Mouse (Mus musculus): ENCODE results near the gene Syvn1. TPM values are rescaled to one million over a fixed set of nuclear protein-coding genes. Genes with fewer than 3 reads are reported as not detected.

Gene Syvn1
- polyA plus RNA-seq (2012; rRNA removed), result 45.0 and 47.3 TPM in 2 replicates

DNA sequence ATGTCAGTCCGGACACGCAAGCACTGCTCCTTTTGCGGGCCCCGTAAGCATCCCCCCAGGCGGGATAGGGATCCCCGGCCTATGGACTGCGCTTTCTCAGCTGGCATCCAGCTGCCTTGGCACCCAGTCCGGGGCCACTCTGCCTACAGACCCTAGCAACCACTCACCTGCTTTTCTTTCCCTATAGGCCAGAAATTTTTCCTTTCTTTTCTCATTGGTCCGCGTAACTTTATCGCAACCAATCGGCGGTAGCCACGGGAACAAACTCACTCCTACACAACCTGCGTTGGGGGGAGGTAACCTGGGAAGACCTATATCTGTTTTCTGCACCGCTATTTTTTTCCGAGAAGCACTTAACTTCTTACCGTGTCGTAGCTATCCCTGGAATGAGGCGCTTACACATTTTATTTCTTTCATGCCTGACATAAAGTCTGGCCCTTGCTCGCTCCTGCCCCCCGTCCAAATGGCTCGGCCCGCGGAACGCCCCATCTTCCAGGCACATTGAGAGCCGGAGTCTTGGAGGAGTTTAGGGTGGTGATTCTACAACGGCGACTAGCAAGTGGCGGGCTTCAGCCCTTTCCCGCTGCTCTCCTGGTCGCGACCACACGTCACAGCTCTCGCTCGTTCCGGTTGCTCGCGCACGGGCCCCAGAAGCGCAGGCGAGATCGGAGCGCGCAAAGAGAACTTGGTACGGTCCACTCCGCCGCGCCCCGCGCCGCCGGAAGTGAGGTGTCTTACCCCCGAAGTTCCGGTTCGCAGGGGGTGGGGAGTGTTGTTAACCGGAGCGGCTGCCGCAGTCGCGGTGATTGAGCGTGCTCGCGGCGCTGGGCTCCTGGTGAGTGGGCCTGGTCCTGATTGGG, at the start of gene Syvn1:
Syvn1 (plus strand) TSS at position 283 of the 860 bp plus-strand sequence.

GRCm38 (mm10) chr19:6015511-6016315, 30.7 kb upstream of the Syvn1 start, which contains the start of gene Capn1:
Gene Capn1, minus strand, starts transcription at chr19:6015897.

GRCm38 (mm10) chr19:6057313-6058096, 11.1 kb downstream of the Syvn1 start, which contains the start of the genes Mrpl49 and Fau:
Gene Mrpl49, minus strand, starts transcription at chr19:6057785.
Gene Fau, plus strand, starts transcription at chr19:6057844.

DNA sequence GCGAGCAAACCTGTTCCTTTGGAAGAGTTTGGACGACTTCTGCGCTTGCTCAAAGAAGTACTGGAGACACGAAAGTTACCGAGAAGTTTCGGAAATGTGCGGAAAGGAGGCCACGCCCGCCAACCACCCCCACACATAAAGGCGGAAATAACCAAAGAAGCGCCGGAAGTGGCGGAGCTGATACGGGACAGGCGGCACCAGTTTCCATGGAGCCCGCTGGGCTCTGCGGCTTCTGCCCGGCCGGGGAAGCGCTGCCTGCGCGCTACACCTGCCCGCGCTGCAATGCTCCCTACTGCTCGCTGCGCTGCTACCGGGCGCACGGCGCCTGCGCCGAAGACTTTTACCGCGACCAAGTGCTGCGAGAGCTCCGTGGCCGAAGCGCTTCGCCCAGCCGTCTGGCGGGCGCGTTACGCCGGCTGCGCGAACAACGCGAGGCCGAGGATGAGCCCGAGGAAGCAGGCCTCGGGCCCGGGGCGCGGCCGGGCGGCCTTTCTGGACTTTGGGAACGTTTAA, 14.7 kb downstream of the Syvn1 start, which contains the start of gene Znhit2:
Znhit2 (plus strand) TSS at position 172 of the 513 bp plus-strand sequence.

GRCm38 (mm10) chr19:6067724-6068415, 21.5 kb downstream of the Syvn1 start, which contains the start of gene Tm7sf2:
Gene Tm7sf2, minus strand, starts transcription at chr19:6068373.

GRCm38 (mm10) chr19:6076564-6077393, 30.4 kb downstream of the Syvn1 start, which contains the start of gene Vps51:
Gene Vps51, minus strand, starts transcription at chr19:6077231.

DNA sequence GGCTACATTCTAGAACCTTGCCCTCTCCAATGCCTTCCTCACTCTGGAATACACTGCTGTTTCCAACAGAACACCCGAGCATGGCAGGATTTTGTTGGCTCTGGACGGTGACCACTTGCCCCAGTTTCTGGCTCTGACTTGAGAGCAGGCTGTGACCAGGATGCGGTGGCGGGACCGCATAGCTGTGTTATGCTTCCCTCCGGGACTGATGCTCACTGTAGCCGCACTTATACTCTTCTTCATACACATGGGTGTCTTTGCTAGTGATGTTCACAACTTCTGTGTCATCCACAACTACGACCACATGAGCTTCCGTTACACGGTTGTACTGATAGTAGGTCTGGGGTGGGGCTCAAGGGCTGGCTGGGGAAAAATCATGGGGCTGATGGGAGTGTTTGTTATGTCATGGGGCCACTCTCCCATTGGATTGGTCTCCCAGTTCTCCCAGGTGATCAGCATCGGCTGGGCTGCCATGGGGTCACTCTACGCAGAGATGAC, 33.7 kb downstream of the Syvn1 start, which contains the start of gene Tmem262:
Tmem262 (plus strand) TSS at position 51 of the 498 bp plus-strand sequence.

DNA sequence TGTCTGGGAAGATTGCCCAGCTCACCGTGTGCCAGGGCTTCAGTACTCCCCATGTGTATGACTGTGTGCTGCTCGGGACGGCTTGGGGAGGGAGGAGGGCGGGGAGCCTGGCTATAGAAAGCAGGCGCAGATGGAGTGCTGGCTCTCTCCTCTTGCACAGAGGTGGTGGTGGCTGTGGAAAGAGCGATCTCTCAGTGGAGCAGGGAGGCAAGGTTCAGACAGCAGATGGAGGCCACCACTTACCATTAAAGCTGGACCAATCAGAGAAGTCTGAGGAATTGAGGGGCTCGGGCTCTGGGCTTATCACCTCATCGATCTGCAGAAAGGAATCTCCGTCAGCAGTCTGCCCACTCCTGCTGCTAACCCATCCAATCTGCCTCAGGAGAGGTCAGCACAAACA, 35.8 kb downstream of the Syvn1 start, which contains the start of gene Gm28374:
Gm28374 (minus strand) TSS at position 101 of the 400 bp plus-strand sequence.

GRCm38 (mm10) chr19:6084478-6085248, 38.3 kb downstream of the Syvn1 start, which contains the start of the genes Zfpl1 and Cdca5:
Gene Zfpl1, minus strand, starts transcription at chr19:6084956.
Gene Cdca5, plus strand, starts transcription at chr19:6084983.

DNA sequence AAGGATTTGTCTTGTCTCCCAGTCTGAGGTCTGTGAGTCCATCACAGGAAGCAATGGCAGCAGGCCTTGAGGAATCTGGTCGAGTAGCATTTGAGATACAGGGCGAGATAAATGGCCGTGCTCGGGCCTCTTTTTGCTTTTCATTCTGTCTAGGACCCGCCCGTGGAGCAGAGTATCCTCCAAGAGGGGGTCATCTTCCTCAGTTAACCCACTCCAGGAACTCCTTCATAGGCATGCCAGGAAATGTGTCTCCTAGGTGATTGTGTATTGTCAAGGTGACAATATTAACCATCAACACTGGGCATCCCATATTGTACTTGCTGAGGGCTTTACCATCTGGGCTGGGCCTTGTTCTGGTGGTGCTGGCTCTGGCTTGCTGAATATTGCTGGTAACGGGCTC, 47.7 kb downstream of the Syvn1 start, which contains the start of gene AC131692.1:
AC131692.1 (plus strand) TSS at position 301 of the 400 bp plus-strand sequence.

Other genes starting within 250 kb of the Syvn1 start
- 9.3 and 10.0 TPM in 2 replicates for gene Frmd8, start 171.3 kb upstream of the Syvn1 start, polyA plus RNA-seq (2012; rRNA removed)
- 9.7 and 9.8 TPM in 2 replicates for gene Slc25a45, start 168.8 kb upstream of the Syvn1 start, polyA plus RNA-seq (2012; rRNA removed)
- 0.19 and 0.25 TPM in 2 replicates for gene Tigd3, start 152.4 kb upstream of the Syvn1 start, polyA plus RNA-seq (2012; rRNA removed)
- gene Dpf2, start 133.6 kb upstream of the Syvn1 start, polyA plus RNA-seq (2012; rRNA removed), result 29.4 and 29.7 TPM in 2 replicates
- 7.8 and 8.0 TPM in 2 replicates for gene Cdc42ep2, start 121.8 kb upstream of the Syvn1 start, polyA plus RNA-seq (2012; rRNA removed)
- 14.8 and 18.1 TPM in 2 replicates for gene Pola2, start 82.4 kb upstream of the Syvn1 start, polyA plus RNA-seq (2012; rRNA removed)
- not detected in 2 replicates for gene Slc22a20, start 60.4 kb upstream of the Syvn1 start, polyA plus RNA-seq (2012; rRNA removed)
- gene Capn1, start 30.7 kb upstream of the Syvn1 start, polyA plus RNA-seq (2012; rRNA removed), result 37.4 and 43.7 TPM in 2 replicates
- 5.1 and 5.2 TPM in 2 replicates for gene Mrpl49, start 11.2 kb downstream of the Syvn1 start, polyA plus RNA-seq (2012; rRNA removed)
- 722 and 1,119 TPM in 2 replicates for gene Fau, start 11.3 kb downstream of the Syvn1 start, polyA plus RNA-seq (2012; rRNA removed)
- 37.3 and 60.7 TPM in 2 replicates for gene Znhit2, start 14.6 kb downstream of the Syvn1 start, polyA plus RNA-seq (2012; rRNA removed)
- gene Tm7sf2, start 21.8 kb downstream of the Syvn1 start, polyA plus RNA-seq (2012; rRNA removed), result 43.1 and 48.4 TPM in 2 replicates
- 34.6 and 34.9 TPM in 2 replicates for gene Vps51, start 30.7 kb downstream of the Syvn1 start, polyA plus RNA-seq (2012; rRNA removed)
- gene Tmem262, start 33.5 kb downstream of the Syvn1 start, polyA plus RNA-seq (2012; rRNA removed), result not detected in 2 replicates
- gene Gm28374, start 35.7 kb downstream of the Syvn1 start, polyA plus RNA-seq (2012; rRNA removed), result 0.10 and 0.34 TPM in 2 replicates
- 64.7 and 68.1 TPM in 2 replicates for gene Zfpl1, start 38.4 kb downstream of the Syvn1 start, polyA plus RNA-seq (2012; rRNA removed)
- 0.80 and 1.0 TPM in 2 replicates for gene Cdca5, start 38.4 kb downstream of the Syvn1 start, polyA plus RNA-seq (2012; rRNA removed)
- gene AC131692.1, start 47.8 kb downstream of the Syvn1 start, polyA plus RNA-seq (2012; rRNA removed), result not detected in 2 replicates
- 0.19 and 0.30 TPM in 2 replicates for gene Naaladl1, start 59.2 kb downstream of the Syvn1 start, polyA plus RNA-seq (2012; rRNA removed)
- gene Sac3d1, start 72.1 kb downstream of the Syvn1 start, polyA plus RNA-seq (2012; rRNA removed), result 24.7 and 40.8 TPM in 2 replicates
- gene Snx15, start 81.7 kb downstream of the Syvn1 start, polyA plus RNA-seq (2012; rRNA removed), result 32.0 and 40.7 TPM in 2 replicates
- gene Batf2, start 94.4 kb downstream of the Syvn1 start, polyA plus RNA-seq (2012; rRNA removed), result 7.1 and 7.8 TPM in 2 replicates
- 90.1 and 115 TPM in 2 replicates for gene Arl2, start 95.0 kb downstream of the Syvn1 start, polyA plus RNA-seq (2012; rRNA removed)
- not detected in 2 replicates for gene Majin, start 137.8 kb downstream of the Syvn1 start, polyA plus RNA-seq (2012; rRNA removed)
- gene Gpha2, start 179.8 kb downstream of the Syvn1 start, polyA plus RNA-seq (2012; rRNA removed), result 0.50 and 1.0 TPM in 2 replicates
- 47.1 and 114 TPM in 2 replicates for gene Ppp2r5b, start 189.3 kb downstream of the Syvn1 start, polyA plus RNA-seq (2012; rRNA removed)
- 48.8 and 62.8 TPM in 2 replicates for gene Atg2a, start 195.1 kb downstream of the Syvn1 start, polyA plus RNA-seq (2012; rRNA removed)
- 152 and 233 TPM in 2 replicates for gene Ehd1, start 230.1 kb downstream of the Syvn1 start, polyA plus RNA-seq (2012; rRNA removed)

Measured in stomach, adult 2 months (tissue).